ENCODE assay signal across 14 mouse cellular contexts in the genomic region with DNA sequence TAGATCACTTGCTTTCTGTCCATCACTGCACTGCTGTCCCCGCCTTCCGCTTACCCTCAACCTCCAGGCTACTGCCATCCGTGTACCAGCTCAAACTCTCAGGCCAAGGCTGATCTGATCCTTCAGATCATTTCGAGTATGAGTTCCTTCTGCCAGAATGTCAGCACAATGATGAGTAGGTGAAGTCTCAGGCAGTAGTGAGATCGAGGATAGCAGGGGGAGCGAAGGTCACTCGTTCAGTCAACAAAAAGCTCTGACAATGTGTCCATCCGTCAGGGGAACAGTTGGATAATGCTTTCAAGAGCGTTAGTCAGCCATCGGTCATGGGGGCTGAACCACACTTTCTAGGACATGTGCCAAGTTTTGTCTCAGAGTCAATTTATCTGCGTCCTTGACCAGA. TPM values are rescaled to one million over a fixed set of nuclear protein-coding genes. Genes with fewer than 3 reads are reported as not detected.
DNase-seq lines count a peak whose midpoint lies in the region.
"Had no signal": no experiment of that assay in that cellular context is flagged by ENCODE, and none has a peak within 500 bp of the region (broad histone marks: within the 10 kb centered on the region; RNA-seq: fewer than 3 reads in every experiment).

No protein-coding gene starts in this region.

- peak; percentile 64 to 80 for DNase-seq in adrenal gland, adult (ENCODE audit: inconsistent age in 2 of 2, low spot score in 1 of 2)
- peak; percentile 70 for DNase-seq in adrenal gland, adult 8-10 months
- DNase-seq in heart, adult 9 months (ENCODE audit: low spot score in 2 of 2), result peak; percentile 2 to 4

RNA-seq across cellular contexts. Expression of a gene that starts 3.9 kb away (rescaled TPM):
- total RNA-seq in adrenal gland, adult 8-10 months (2022), result 10 to 100 TPM; 23.2 to 31.2 (median 26.4) TPM

RNA-seq across cellular contexts. Expression of a gene that starts 21.6 kb away (rescaled TPM):
- total RNA-seq in adrenal gland, adult 8-10 months (2022), result not detected
- total RNA-seq: adrenal gland, adult 18-20 months; adrenal gland, adult 2 months; adrenal gland, postnatal 10 days; adrenal gland, postnatal 14 days; adrenal gland, postnatal 25 days; adrenal gland, postnatal 36 days; adrenal gland, postnatal 4 days; CH12.LX; ES-E14; G1E; MEL had no signal

Comparison
In these comparisons a context has a peak if more than half of its experiments do, and no peak if none do; other contexts are left out.
1. DNase-seq: peak in every context shown above with its lines; median percentile 72 in adrenal gland, adult; 70 in adrenal gland, adult 8-10 months; 3 in heart, adult 9 months.